Comparison of ENCODE assay signal across 9 mouse cellular contexts in the genomic region with DNA sequence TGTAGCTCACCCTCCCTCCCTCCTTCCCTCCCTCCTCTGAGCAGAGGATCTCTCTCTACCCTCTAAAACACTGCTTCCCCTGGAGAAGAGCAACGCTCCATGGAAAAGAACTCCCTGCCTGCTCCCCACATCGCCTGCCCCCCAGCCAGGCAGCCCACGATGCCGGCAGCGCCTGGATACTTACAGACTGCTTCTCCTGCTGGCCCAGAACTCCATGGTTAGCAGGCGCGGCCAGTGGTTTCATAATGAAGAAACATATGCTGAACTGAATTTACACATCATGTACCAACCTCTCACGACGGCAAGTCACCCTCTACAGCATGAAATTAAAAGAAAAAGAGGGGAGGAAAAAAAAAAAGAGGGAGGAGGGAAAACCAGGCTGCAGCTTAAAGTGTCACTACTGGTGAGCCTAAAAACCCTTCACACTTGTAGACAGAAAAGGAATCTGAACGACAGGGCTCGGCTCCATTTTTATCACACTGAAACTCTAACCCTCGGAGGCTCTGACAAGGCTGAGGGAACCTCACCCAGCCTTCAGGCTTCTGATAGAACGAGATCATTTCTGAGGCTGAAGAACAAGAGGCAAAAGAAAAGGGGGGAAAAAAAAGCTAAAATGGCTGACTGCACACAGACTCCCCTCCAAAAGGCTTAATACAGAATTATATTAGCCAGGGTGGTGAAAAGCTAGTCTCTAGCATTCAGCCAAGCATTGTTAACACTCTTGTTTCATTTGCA.
DNase-seq lines count a peak whose midpoint lies in the region; ATAC-seq and TF ChIP-seq lines count a peak whose summit lies in the region.
"Had no signal": no experiment of that assay in that cellular context is flagged by ENCODE, and none has a peak within 500 bp of the region (broad histone marks: within the 10 kb centered on the region; RNA-seq: fewer than 3 reads in every experiment).

No protein-coding gene starts in this region.

- no peaks in the 10 kb centered on the region for H3K27me3 ChIP-seq in forebrain, embryonic 16.5 days (replicated peaks; ENCODE audit: control insufficient read depth, insufficient read depth, low read length)
- H3K27me3 ChIP-seq in intestine, embryonic 16.5 days (replicated peaks; ENCODE audit: control insufficient read depth, insufficient read depth, low read length) = no peaks in the 10 kb centered on the region
- H3K27me3 ChIP-seq in midbrain, postnatal 0 days (ENCODE audit: insufficient read depth, low read length) = no peaks in the 10 kb centered on the region
- no peaks in the 10 kb centered on the region for H3K27me3 ChIP-seq in liver, embryonic 11.5 days (replicated peaks; ENCODE audit: control insufficient read depth, insufficient read depth, low read length)
- H3K27me3 ChIP-seq: liver, embryonic 15.5 days had no signal

- H3K4me2 ChIP-seq in forebrain, embryonic 16.5 days (ENCODE audit: low read length) = peak overlapping the region; percentile 60
- H3K4me2 ChIP-seq in intestine, embryonic 16.5 days (ENCODE audit: low read depth, low read length) = no peak overlapping the region
- H3K4me2 ChIP-seq in midbrain, postnatal 0 days (ENCODE audit: low read depth, low read length, poor library complexity, severe bottlenecking) = peak overlapping the region; percentile 58
- no peak overlapping the region for H3K4me2 ChIP-seq in liver, embryonic 11.5 days
- H3K4me2 ChIP-seq: liver, embryonic 15.5 days had no signal

- H3K4me1 ChIP-seq in brown adipose tissue, adult 24 weeks (ENCODE audit: control insufficient read depth, insufficient read depth, insufficient read length, low read length) = peaks cover 39% of the 10 kb centered on the region
- H3K4me1 ChIP-seq in forebrain, embryonic 16.5 days (replicated peaks; ENCODE audit: control insufficient read depth, insufficient read depth, low read length) = peaks cover 37% of the 10 kb centered on the region
- H3K4me1 ChIP-seq in intestine, embryonic 16.5 days (ENCODE audit: control insufficient read depth, insufficient read depth, low read length) = peaks cover 11% of the 10 kb centered on the region
- H3K4me1 ChIP-seq in midbrain, postnatal 0 days (ENCODE audit: insufficient read depth, low read length) = peaks cover 18% of the 10 kb centered on the region; the same call in 1 of the 2 replicates
- peaks cover 10% of the 10 kb centered on the region; the same call in 1 of the 2 replicates for H3K4me1 ChIP-seq in liver, embryonic 11.5 days (replicated peaks; ENCODE audit: control insufficient read depth, insufficient read depth, low read length)

- no peak for TF ChIP-seq CTCF in midbrain, postnatal 0 days (IDR thresholded peaks at IDR 0.05)

- DNase-seq in adrenal gland, postnatal 14 days = peak; percentile 21
- no peak for DNase-seq in adrenal gland, postnatal 4 days (ENCODE audit: low spot score in 2 of 2)
- DNase-seq in midbrain, postnatal 0 days (ENCODE audit: low spot score) = peak; percentile 44
- no peak for DNase-seq in liver, embryonic 11.5 days (ENCODE audit: low spot score)

- peak; percentile 60 for ATAC-seq in forebrain, embryonic 16.5 days
- ATAC-seq in intestine, embryonic 16.5 days = peak; percentile 38; the same call in 1 of the 2 replicates
- ATAC-seq in midbrain, postnatal 0 days (ENCODE audit: low FRiP score) = peak; percentile 52
- no peak for ATAC-seq in CD4-positive, CD25-positive, alpha-beta regulatory T cell, adult 4 months
- ATAC-seq in liver, embryonic 11.5 days (replicated peaks; ENCODE audit: low FRiP score) = no peak

- H3K27ac ChIP-seq in brown adipose tissue, adult 24 weeks (replicated peaks; ENCODE audit: low read depth, low read length) = peak overlapping the region; percentile 54
- peak overlapping the region; percentile 94 for H3K27ac ChIP-seq in forebrain, embryonic 16.5 days (ENCODE audit: low read length)
- H3K27ac ChIP-seq in intestine, embryonic 16.5 days (ENCODE audit: low read length) = peak overlapping the region; percentile 50
- peak overlapping the region; percentile 98 for H3K27ac ChIP-seq in midbrain, postnatal 0 days (ENCODE audit: low read depth, low read length)
- H3K27ac ChIP-seq in liver, embryonic 11.5 days (ENCODE audit: low read depth, low read length) = no peak overlapping the region
- H3K27ac ChIP-seq: liver, embryonic 15.5 days had no signal

- no peaks in the 10 kb centered on the region for H3K9me3 ChIP-seq in forebrain, embryonic 16.5 days (ENCODE audit: control insufficient read depth, low read length)
- H3K9me3 ChIP-seq in intestine, embryonic 16.5 days (ENCODE audit: control insufficient read depth, low read length) = no peaks in the 10 kb centered on the region
- H3K9me3 ChIP-seq in midbrain, postnatal 0 days (ENCODE audit: low read length) = no peaks in the 10 kb centered on the region
- H3K9me3 ChIP-seq in liver, embryonic 11.5 days (ENCODE audit: control insufficient read depth, low read length) = no peaks in the 10 kb centered on the region
- H3K9me3 ChIP-seq: liver, embryonic 15.5 days had no signal

- no peaks in the 10 kb centered on the region for H3K36me3 ChIP-seq in forebrain, embryonic 16.5 days (ENCODE audit: control insufficient read depth, insufficient read depth)
- H3K36me3 ChIP-seq in intestine, embryonic 16.5 days (ENCODE audit: control insufficient read depth, insufficient read depth, low read length) = no peaks in the 10 kb centered on the region
- H3K36me3 ChIP-seq in midbrain, postnatal 0 days (ENCODE audit: insufficient read depth, low read length) = no peaks in the 10 kb centered on the region
- H3K36me3 ChIP-seq in liver, embryonic 11.5 days (ENCODE audit: control insufficient read depth, insufficient read depth, low read length) = no peaks in the 10 kb centered on the region
- H3K36me3 ChIP-seq: liver, embryonic 15.5 days had no signal

- WGBS in forebrain, embryonic 16.5 days = under 1% methylated on average over 13 of the region's 13 CpGs
- WGBS in intestine, embryonic 16.5 days = 37% methylated on average over 13 of the region's 13 CpGs
- WGBS in midbrain, postnatal 0 days = 6% methylated on average over 13 of the region's 13 CpGs
- WGBS in liver, embryonic 11.5 days = 47% methylated on average over 13 of the region's 13 CpGs

- H3K4me3 ChIP-seq in brown adipose tissue, adult 24 weeks (ENCODE audit: insufficient read depth, low read depth, low read length) = peak overlapping the region; percentile 35; the same call in 1 of the 2 replicates
- H3K4me3 ChIP-seq in forebrain, embryonic 16.5 days (replicated peaks; ENCODE audit: low read length) = peak overlapping the region; percentile 48
- no peak overlapping the region for H3K4me3 ChIP-seq in intestine, embryonic 16.5 days (ENCODE audit: low read length)
- peak overlapping the region; percentile 56 for H3K4me3 ChIP-seq in midbrain, postnatal 0 days (ENCODE audit: low read depth, low read length)
- H3K4me3 ChIP-seq in liver, embryonic 11.5 days (ENCODE audit: low read depth, low read length) = no peak overlapping the region
- H3K4me3 ChIP-seq: liver, embryonic 15.5 days had no signal

- peak overlapping the region; percentile 61 for H3K9ac ChIP-seq in forebrain, embryonic 16.5 days (replicated peaks; ENCODE audit: low read depth, low read length)
- 0 out of 2 replicates have a peak overlapping the region, but pooled peaks have one; percentile 2 for H3K9ac ChIP-seq in intestine, embryonic 16.5 days (ENCODE audit: low read depth, low read length)
- peak overlapping the region; percentile 91 for H3K9ac ChIP-seq in midbrain, postnatal 0 days (replicated peaks; ENCODE audit: low read length, poor library complexity, severe bottlenecking)
- no peak overlapping the region for H3K9ac ChIP-seq in liver, embryonic 11.5 days (ENCODE audit: low read depth, low read length)
- H3K9ac ChIP-seq: liver, embryonic 15.5 days had no signal

Comparison
In these comparisons a context has a peak if more than half of its experiments do, and no peak if none do; other contexts are left out.
1. DNase-seq: peak in adrenal gland, postnatal 14 days (single experiment) and midbrain, postnatal 0 days (single experiment); none in adrenal gland, postnatal 4 days (0 of 2) and liver, embryonic 11.5 days (single experiment).
2. H3K4me3 ChIP-seq: peak in brown adipose tissue, adult 24 weeks (single experiment), forebrain, embryonic 16.5 days (single experiment) and midbrain, postnatal 0 days (single experiment); none in intestine, embryonic 16.5 days (single experiment) and liver, embryonic 11.5 days (single experiment).
3. ATAC-seq: peak in forebrain, embryonic 16.5 days (single experiment), intestine, embryonic 16.5 days (single experiment) and midbrain, postnatal 0 days (single experiment); none in CD4-positive, CD25-positive, alpha-beta regulatory T cell, adult 4 months (single experiment) and liver, embryonic 11.5 days (single experiment).
4. H3K4me2 ChIP-seq: peak in forebrain, embryonic 16.5 days (single experiment) and midbrain, postnatal 0 days (single experiment); none in intestine, embryonic 16.5 days (single experiment) and liver, embryonic 11.5 days (single experiment).